Mouse (Mus musculus) ZHBTc4 (cell line): Measurements from ENCODE around the gene 4933436I01Rik.

Experiments used
- DNase-seq: peaks from one replicate; pipeline ENCODE4 v3.0.0-alpha.2; 2011; ENCODE audit warnings: low read depth, low spot score

4933436I01Rik gene

GRCm38 (mm10) chrX:67921350-67921749 is at the start of gene 4933436I01Rik:
Gene 4933436I01Rik, minus strand, starts transcription at chrX:67921450.
- no peak for DNase-seq

DNA sequence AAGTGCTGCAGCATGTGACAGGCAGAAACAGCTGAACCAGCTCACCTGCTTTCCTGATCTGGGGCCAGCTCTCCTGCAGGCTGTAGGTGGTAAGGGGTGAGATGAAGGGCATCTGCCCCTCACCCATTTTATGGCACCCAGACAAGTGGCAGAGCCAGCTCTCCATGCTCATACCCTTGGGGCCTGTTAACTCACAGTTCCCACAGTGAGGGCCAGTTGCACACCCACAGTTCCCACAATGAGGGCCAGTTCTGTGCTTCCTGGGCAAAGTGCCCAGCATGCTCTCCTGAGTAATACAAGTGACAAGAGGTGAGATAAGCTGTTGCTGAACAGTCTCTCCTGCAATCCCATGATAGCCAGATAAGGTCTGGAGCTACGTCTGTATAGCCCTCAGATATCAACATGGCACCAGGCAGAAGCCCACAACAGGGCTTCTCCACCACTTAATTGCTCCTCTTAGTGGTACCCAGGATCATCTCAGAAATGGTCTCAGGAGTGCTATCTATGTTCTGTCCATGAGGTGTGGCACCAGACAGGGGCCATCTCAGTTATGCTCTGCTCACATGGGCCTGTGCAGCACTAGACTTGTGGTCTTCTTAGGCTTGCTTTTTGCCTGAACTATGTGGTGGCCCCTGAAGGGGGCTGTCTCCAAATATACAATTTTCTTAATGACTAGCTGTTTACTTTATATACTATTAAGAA is 3.7 kb upstream of the 4933436I01Rik start:
- DNase-seq = no peak

DNA sequence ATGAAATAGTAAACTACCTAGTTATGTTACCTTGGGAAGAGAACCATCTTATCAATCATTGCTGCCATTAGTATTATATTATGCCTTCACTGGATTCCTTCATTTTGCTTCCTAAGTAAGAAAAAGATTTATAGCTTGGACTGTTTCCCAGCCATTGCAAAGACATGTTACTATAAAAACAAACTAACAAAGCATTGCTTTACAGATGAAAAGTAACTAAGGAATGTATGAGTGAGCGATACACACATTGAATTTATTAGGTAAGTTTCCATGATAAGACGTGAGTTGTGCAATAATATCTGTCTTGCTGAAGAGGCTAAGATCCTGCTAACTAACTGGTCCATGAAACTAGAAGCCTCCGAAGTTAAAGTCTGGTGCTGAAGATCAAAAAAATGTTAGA is 37.8 kb downstream of the 4933436I01Rik start:
- DNase-seq = no peak
